21 mouse cellular contexts compared by ENCODE assay signal in the genomic region with DNA sequence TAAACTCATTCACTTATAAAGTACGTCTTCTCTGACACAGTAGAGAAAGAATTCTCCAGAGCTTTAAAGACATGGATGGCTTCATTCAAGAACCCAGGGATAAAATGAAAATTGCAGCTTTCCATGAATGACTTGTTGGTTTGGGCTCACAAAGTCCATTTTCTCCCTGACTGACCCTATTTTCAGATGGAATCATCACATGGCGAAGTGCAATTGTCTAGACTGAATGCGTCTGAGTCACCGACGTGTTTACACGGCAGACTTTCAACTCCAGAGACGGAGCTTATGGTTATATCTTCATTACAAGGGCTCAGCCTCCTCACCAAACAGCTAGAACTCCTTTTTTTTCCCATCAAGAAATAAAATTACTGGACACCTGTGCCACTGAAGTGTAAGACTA.
DNase-seq lines count a peak whose midpoint lies in the region; ATAC-seq and TF ChIP-seq lines count a peak whose summit lies in the region.
"Had no signal": no experiment of that assay in that cellular context is flagged by ENCODE, and none has a peak within 500 bp of the region (broad histone marks: within the 10 kb centered on the region; RNA-seq: fewer than 3 reads in every experiment).

No protein-coding gene starts in this region.

- WGBS in cerebellum, adult 2 months: 78% methylated on average over 7 of the region's 7 CpGs

- no peaks in the 10 kb centered on the region for H3K27me3 ChIP-seq in Patski
- no peaks in the 10 kb centered on the region for H3K27me3 ChIP-seq in cerebellum, adult 2 months (ENCODE audit: control insufficient read depth, insufficient read depth, low read length)
- H3K27me3 ChIP-seq: CH12.LX had no signal

- H3K4me1 ChIP-seq in cerebellum, adult 2 months (ENCODE audit: control insufficient read depth, insufficient read depth, low read length): no peaks in the 10 kb centered on the region

- TF ChIP-seq POLR2A in cerebellum, adult 2 months (IDR thresholded peaks at IDR 0.05; ENCODE audit: borderline replicate concordance, insufficient read depth, low read length): no peak

- no peak for TF ChIP-seq CTCF in Patski (IDR thresholded peaks at IDR 0.05)
- TF ChIP-seq CTCF in cerebellum, adult 2 months (IDR thresholded peaks at IDR 0.05; ENCODE audit: borderline replicate concordance, insufficient read depth, low read depth, low read length): no peak

- peak; percentile 25 for DNase-seq in heart, adult 11 months
- DNase-seq in heart, adult 18-20 months: no peak
- DNase-seq in Muller cell, postnatal 12 days (ENCODE audit: inconsistent ontology term): peak; percentile 81
- DNase-seq in Patski (ENCODE audit: low read depth, low spot score): peak; percentile 69
- no peak for DNase-seq in cerebellum, adult 2 months
- no peak for DNase-seq in thymus, postnatal 14 days
- DNase-seq: adrenal gland, adult 2 months; adrenal gland, adult 8-10 months; adrenal gland, postnatal 10 days; adrenal gland, postnatal 14 days; adrenal gland, postnatal 25 days; adrenal gland, postnatal 36 days; B cell, adult 2 months; cerebellum, adult 11 months; cerebellum, adult 11-12 months; cerebellum, adult 18-20 months; cerebellum, adult 8-10 months; cerebellum, adult 9-10 months had no signal

- H3K27ac ChIP-seq in cerebellum, adult 2 months (ENCODE audit: insufficient read depth, low read length): no peak overlapping the region

- ATAC-seq in Patski: peak; percentile 65
- ATAC-seq: activated CD4-positive, CD25-positive, alpha-beta regulatory T cell, adult 4 months; CD4-positive, CD25-positive, alpha-beta regulatory T cell, adult 4 months had no signal

- no peak overlapping the region for H3K4me3 ChIP-seq in cerebellum, adult 2 months (replicated peaks; ENCODE audit: insufficient read depth, low read depth, low read length)

- POLR2A ChIA-PET in Patski (lab: Charles Lee): no interaction called here

- CTCF ChIA-PET in Patski (lab: Charles Lee): interaction anchor here (1.3 kb wide), 1 partner anchor 8 kb away, joined by 3 read pairs; no protein-coding TSS in a partner anchor

- in situ Hi-C loops in Patski (cut with MboI; ENCODE audit: low pct_unique_long_range_greater_than_20kb): no loop called here

Comparison
In these comparisons a context has a peak if more than half of its experiments do, and no peak if none do; other contexts are left out.
1. DNase-seq: peak in heart, adult 11 months (single experiment), Muller cell, postnatal 12 days (single experiment) and Patski (single experiment); none in heart, adult 18-20 months (0 of 2), cerebellum, adult 2 months (0 of 2) and thymus, postnatal 14 days (single experiment).